Mouse (Mus musculus): ENCODE results near the gene Gm20824.
"Not testable (repeated sequence)": the region's sequence is repeated elsewhere in the genome, so short reads cannot be mapped to it uniquely, and the experiment has no call there.

Gene Gm20824

DNA sequence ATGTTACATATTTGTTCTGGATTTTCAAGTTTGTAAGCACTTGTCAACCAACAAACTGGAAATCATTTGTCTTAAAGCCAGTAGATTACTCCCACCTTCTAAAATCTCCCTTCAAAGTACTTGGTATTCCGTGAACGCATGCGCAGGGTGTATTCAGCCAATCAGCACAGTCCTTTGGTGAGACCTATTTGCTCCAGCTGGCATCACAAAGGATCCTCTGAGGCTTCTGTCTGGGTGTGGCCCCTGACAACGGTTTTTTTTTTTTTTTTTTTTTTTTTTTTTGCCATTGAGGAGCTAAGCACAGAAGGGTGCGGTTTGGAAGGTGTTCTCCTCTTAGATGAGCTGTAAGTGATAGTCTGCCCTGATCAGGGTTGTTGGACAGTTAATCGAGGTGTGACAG is at the start of gene Gm20824:
Gm20824 (plus strand) TSS at position 301 of the 400 bp plus-strand sequence.
- not testable (repeated sequence) for DNase-seq (ENCODE audit: extremely low read depth, low read depth, low spot score)

Measured in fat pad, adult 2 months (tissue).